9 mouse cellular contexts compared by ENCODE assay signal in genomic region chr1:176885207-176885933, GRCm38 (mm10).
A peak's percentile ranks its signal among the peaks of the same experiment; 100 is the strongest.
DNase-seq lines count a peak whose midpoint lies in the region; ATAC-seq and TF ChIP-seq lines count a peak whose summit lies in the region.
"Had no signal": no experiment of that assay in that cellular context is flagged by ENCODE, and none has a peak within 500 bp of the region (broad histone marks: within the 10 kb centered on the region; RNA-seq: fewer than 3 reads in every experiment).

No protein-coding gene starts in this region.

- no peak for TF ChIP-seq CTCF in brain, embryonic 14.5 days (IDR thresholded peaks at IDR 0.05; ENCODE audit: borderline replicate concordance, extremely low read depth, insufficient read depth, insufficient read length)
- no peak for TF ChIP-seq CTCF in forebrain, postnatal 0 days (IDR thresholded peaks at IDR 0.05; ENCODE audit: low read depth)

- no peak overlapping the region for H3K9ac ChIP-seq in hindbrain, embryonic 11.5 days (ENCODE audit: low read depth, low read length)
- no peak overlapping the region for H3K9ac ChIP-seq in forebrain, postnatal 0 days
- H3K9ac ChIP-seq in midbrain, embryonic 15.5 days = no peak overlapping the region
- H3K9ac ChIP-seq: liver, postnatal 0 days had no signal

- H3K36me3 ChIP-seq in hindbrain, embryonic 10.5 days = no peaks in the 10 kb centered on the region
- H3K36me3 ChIP-seq in hindbrain, embryonic 11.5 days (ENCODE audit: control insufficient read depth, insufficient read depth, low read length) = no peaks in the 10 kb centered on the region
- H3K36me3 ChIP-seq in forebrain, postnatal 0 days (ENCODE audit: insufficient read depth) = no peaks in the 10 kb centered on the region
- no peaks in the 10 kb centered on the region for H3K36me3 ChIP-seq in midbrain, embryonic 15.5 days (replicated peaks)

- 84% methylated on average over 17 of the region's 17 CpGs for WGBS in hindbrain, embryonic 10.5 days
- WGBS in hindbrain, embryonic 11.5 days = 78% methylated on average over 17 of the region's 17 CpGs
- WGBS in forebrain, postnatal 0 days = 60% methylated on average over 17 of the region's 17 CpGs
- 54% methylated on average over 17 of the region's 17 CpGs for WGBS in midbrain, embryonic 15.5 days

- H3K9me3 ChIP-seq in hindbrain, embryonic 10.5 days = no peaks in the 10 kb centered on the region
- no peaks in the 10 kb centered on the region for H3K9me3 ChIP-seq in hindbrain, embryonic 11.5 days (ENCODE audit: control insufficient read depth, low read length)
- no peaks in the 10 kb centered on the region for H3K9me3 ChIP-seq in forebrain, postnatal 0 days (ENCODE audit: low read length)
- no peaks in the 10 kb centered on the region for H3K9me3 ChIP-seq in midbrain, embryonic 15.5 days

- H3K4me2 ChIP-seq in hindbrain, embryonic 11.5 days (replicated peaks; ENCODE audit: low read depth, low read length) = no peak overlapping the region
- no peak overlapping the region for H3K4me2 ChIP-seq in forebrain, postnatal 0 days (ENCODE audit: low read depth)
- H3K4me2 ChIP-seq in midbrain, embryonic 15.5 days = peak overlapping the region; percentile 10; the same call in 1 of the 2 replicates

- no peak overlapping the region for H3K4me3 ChIP-seq in hindbrain, embryonic 10.5 days
- no peak overlapping the region for H3K4me3 ChIP-seq in hindbrain, embryonic 11.5 days (ENCODE audit: low read depth, low read length)
- no peak overlapping the region for H3K4me3 ChIP-seq in forebrain, postnatal 0 days (ENCODE audit: low read depth, low read length)
- no peak overlapping the region for H3K4me3 ChIP-seq in midbrain, embryonic 15.5 days

- H3K27me3 ChIP-seq in hindbrain, embryonic 10.5 days (ENCODE audit: insufficient read depth, poor library complexity, severe bottlenecking) = no peaks in the 10 kb centered on the region
- H3K27me3 ChIP-seq in hindbrain, embryonic 11.5 days (ENCODE audit: control insufficient read depth, insufficient read depth, low read length) = no peaks in the 10 kb centered on the region
- no peaks in the 10 kb centered on the region for H3K27me3 ChIP-seq in forebrain, postnatal 0 days (ENCODE audit: insufficient read depth, low read length)
- no peaks in the 10 kb centered on the region for H3K27me3 ChIP-seq in midbrain, embryonic 15.5 days (replicated peaks)

- H3K4me1 ChIP-seq in hindbrain, embryonic 10.5 days (replicated peaks) = peaks cover 37% of the 10 kb centered on the region
- H3K4me1 ChIP-seq in hindbrain, embryonic 11.5 days (replicated peaks; ENCODE audit: control insufficient read depth, insufficient read depth, low read length) = no peaks in the 10 kb centered on the region
- peaks cover 9% of the 10 kb centered on the region for H3K4me1 ChIP-seq in forebrain, postnatal 0 days (ENCODE audit: insufficient read depth)
- peaks cover 6% of the 10 kb centered on the region; the same call in 1 of the 2 replicates for H3K4me1 ChIP-seq in midbrain, embryonic 15.5 days

- no peak for DNase-seq in hindbrain, embryonic 10.5 days (ENCODE audit: low spot score)
- DNase-seq in hindbrain, embryonic 11.5 days (ENCODE audit: low spot score) = no peak
- peak; percentile 89 for DNase-seq in brain, embryonic 14.5 days (ENCODE audit: low read depth)
- peak; percentile 74 for DNase-seq in forebrain, postnatal 0 days
- no peak for DNase-seq in natural killer cell, adult 2 months (ENCODE audit: low spot score in 2 of 2)
- no peak for DNase-seq in gastrocnemius, postnatal 4 days (ENCODE audit: low spot score in 2 of 2)
- DNase-seq: kidney, adult 11 months; liver, postnatal 0 days had no signal

- no peak for TF ChIP-seq POLR2A in brain, embryonic 14.5 days (IDR thresholded peaks at IDR 0.05; ENCODE audit: borderline replicate concordance, extremely low read depth, insufficient read depth, insufficient read length, poor library complexity, severe bottlenecking)

- no peak for ATAC-seq in hindbrain, embryonic 11.5 days (ENCODE audit: low FRiP score)
- peak; percentile 81 for ATAC-seq in forebrain, postnatal 0 days
- peak; percentile 82 for ATAC-seq in midbrain, embryonic 15.5 days (replicated peaks)
- ATAC-seq: liver, postnatal 0 days had no signal

- H3K27ac ChIP-seq in hindbrain, embryonic 10.5 days = peak overlapping the region; percentile 69
- H3K27ac ChIP-seq in hindbrain, embryonic 11.5 days (ENCODE audit: low read depth, low read length) = no peak overlapping the region
- peak overlapping the region; percentile 66 for H3K27ac ChIP-seq in forebrain, postnatal 0 days (ENCODE audit: low read depth, low read length)
- 0 out of 2 replicates have a peak overlapping the region, but pooled peaks have one; percentile 39 for H3K27ac ChIP-seq in midbrain, embryonic 15.5 days

Comparison
In these comparisons a context has a peak if more than half of its experiments do, and no peak if none do; other contexts are left out.
1. DNase-seq: peak in brain, embryonic 14.5 days (single experiment) and forebrain, postnatal 0 days (single experiment); none in hindbrain, embryonic 10.5 days (single experiment), hindbrain, embryonic 11.5 days (single experiment), natural killer cell, adult 2 months (0 of 2) and gastrocnemius, postnatal 4 days (0 of 2).